Mouse (Mus musculus) heart, adult 2 months (tissue): ENCODE measurements around the gene Gm20388.

Experiments used
- CTCF ChIP-seq: fragments of 200-600 bp; IDR thresholded peaks from 2 replicates; pipeline ENCODE4 v1.8.1; 2022; ENCODE audit warnings: antibody characterized with exemption, mild to moderate bottlenecking, moderate library complexity
- POLR2A ChIP-seq: fragments of 200-500 bp; IDR thresholded peaks from 2 replicates; pipeline ENCODE4 v1.6.1; 2011; ENCODE audit warnings: mild to moderate bottlenecking, low read depth, low read length, control low read depth; ENCODE audit not compliant: insufficient read depth

GRCm38 (mm10) chr8:122637230-122637629, 2726.6 kb downstream of the Gm20388 start:
- TF ChIP-seq POLR2A (no peak), CTCF (no peak)
